Mouse (Mus musculus) heart, adult 2 months (tissue): ENCODE results near the gene Jakmip3. TPM values are rescaled to one million over a fixed set of nuclear protein-coding genes. Genes with fewer than 3 reads are reported as not detected.

Experiments
- DNase-seq, 2 experiments: peaks; one replicate each; pipeline ENCODE4 v3.0.0; 2021
- H3K27ac ChIP-seq: fragments of 200-600 bp; 2 replicates; pipeline ENCODE4 v1.8.1; 2022
- H3K27me3 ChIP-seq: fragments of 200-500 bp; 2 replicates; pipeline ENCODE4 v1.6.1; 2012; ENCODE audit warnings: mild to moderate bottlenecking, low read length, inconsistent platforms, mixed read lengths; ENCODE audit not compliant: control insufficient read depth, insufficient read depth
- H3K36me3 ChIP-seq: fragments of 200-500 bp; 2 replicates; pipeline ENCODE4 v1.6.1; 2012; ENCODE audit warnings: low read length, inconsistent platforms; ENCODE audit not compliant: control insufficient read depth, insufficient read depth
- H3K4me1 ChIP-seq: fragments of 200-500 bp; 2 replicates; pipeline ENCODE4 v1.6.1; 2011; ENCODE audit warnings: low read length; ENCODE audit not compliant: control insufficient read depth, insufficient read depth
- H3K4me3 ChIP-seq: fragments of 200-600 bp; 2 replicates; pipeline ENCODE4 v1.8.1; 2022
- H3K79me2 ChIP-seq: fragments of 200-500 bp; replicated peaks from 2 replicates; pipeline ENCODE4 v1.6.1; 2012; ENCODE audit warnings: mild to moderate bottlenecking, inconsistent platforms, low read length, moderate library complexity, mixed read lengths; ENCODE audit not compliant: control insufficient read depth, insufficient read depth
- H3K9ac ChIP-seq: fragments of 200-500 bp; 2 replicates; pipeline ENCODE4 v1.6.1; 2012; ENCODE audit warnings: low read depth, mild to moderate bottlenecking, control low read depth, inconsistent platforms, low read length, mixed read lengths
- CTCF ChIP-seq: fragments of 200-600 bp; IDR thresholded peaks from 2 replicates; pipeline ENCODE4 v1.8.1; 2022; ENCODE audit warnings: antibody characterized with exemption, mild to moderate bottlenecking, moderate library complexity
- EP300 ChIP-seq: fragments of 200-500 bp; IDR thresholded peaks from 2 replicates; pipeline ENCODE4 v1.6.1; 2011; ENCODE audit warnings: low read depth, low read length, control low read depth; ENCODE audit not compliant: insufficient read depth
- POLR2A ChIP-seq: fragments of 200-500 bp; IDR thresholded peaks from 2 replicates; pipeline ENCODE4 v1.6.1; 2011; ENCODE audit warnings: mild to moderate bottlenecking, low read depth, low read length, control low read depth; ENCODE audit not compliant: insufficient read depth
- WGBS: fragments of 180-500 bp; shearing (Covaris S2); methylation state at CpG from one replicate; pipeline ENCODE4 v1.1.7; 2018; 5-methylcytosine and 5-hydroxymethylcytosine counted together
- intact Hi-C: fragments of 180-260 bp; cut with DNase I; formaldehyde crosslinking; loops from one replicate; pipeline ENCODE4 v1.15.1; 2025
- polyA plus RNA-seq: library from polyadenylated mRNA; depleted of rRNA; stranded (reverse); fragments of >200 nt; gene quantifications from 2 replicates; pipeline ENCODE4 v1.2.3, GENCODE M21; 2012
- total RNA-seq, 2 experiments: library from RNA; stranded (reverse); gene quantifications; 2 replicates each; pipeline ENCODE4 v1.2.3; 2021

Gene Jakmip3
- total and polyA plus RNA-seq, 3 experiments: 0.13 to 0.16 (median 0.14) TPM

GRCm38 (mm10) chr7:138907043-138907442, 33.5 kb upstream of the Jakmip3 start:
- Histone ChIP-seq H3K27me3 (no peaks in the 10 kb centered on the region), H3K27ac (peak overlapping the region; percentile 94), H3K4me3 (peak overlapping the region; percentile 96), H3K4me1 (peaks cover 13% of the 10 kb centered on the region), H3K36me3 (peaks cover 14% of the 10 kb centered on the region), H3K79me2 (peaks cover 6% of the 10 kb centered on the region), H3K9ac (peak overlapping the region; percentile 45)
- DNase-seq: peak; percentile 71 to 74
- intact Hi-C loops: loop anchor here (2.0 to 5.0 kb wide), 3 partner anchors 16 to 60 kb away; partner anchors contain the start of genes Mapk1ip1 and Ppp2r2d
- peak; percentile 75 for TF ChIP-seq POLR2A
- peak; percentile 60; the same call in 1 of the 2 replicates for TF ChIP-seq EP300
- no peak for TF ChIP-seq CTCF
- 7% methylated on average over 7 of the region's 7 CpGs for WGBS

- peak overlapping the region; percentile 94 for H3K27ac ChIP-seq
- peak overlapping the region; percentile 97 for H3K9ac ChIP-seq
- no peak for DNase-seq
- intact Hi-C loops: loop anchor here (2.0 to 5.0 kb wide), 3 partner anchors 15 to 61 kb away; partner anchors contain the start of genes Mapk1ip1 and Ppp2r2d
- H3K4me3 ChIP-seq: peak overlapping the region; percentile 96
- peaks cover 14% of the 10 kb centered on the region for H3K36me3 ChIP-seq
- H3K79me2 ChIP-seq: peaks cover 6% of the 10 kb centered on the region
- no peaks in the 10 kb centered on the region for H3K27me3 ChIP-seq
- TF ChIP-seq CTCF: no peak
- no peak for TF ChIP-seq POLR2A
- 77% methylated on average over 5 of the region's 5 CpGs for WGBS
- peaks cover 13% of the 10 kb centered on the region for H3K4me1 ChIP-seq
Measured at GRCm38 (mm10) chr7:138907976-138908375, 32.6 kb upstream of the Jakmip3 start.

- Histone ChIP-seq H3K79me2 (peaks cover 6% of the 10 kb centered on the region), H3K27me3 (no peaks in the 10 kb centered on the region), H3K4me1 (peaks cover 11% of the 10 kb centered on the region), H3K36me3 (peaks cover 12% of the 10 kb centered on the region), H3K4me3 (peak overlapping the region; percentile 96), H3K27ac (peak overlapping the region; percentile 94), H3K9ac (peak overlapping the region; percentile 97)
- DNase-seq: no peak
- TF ChIP-seq CTCF (no peak), EP300 (no peak), POLR2A (no peak)
- 14% methylated on average over 10 of the region's 10 CpGs for WGBS
- intact Hi-C loops: loop anchor here (5.0 kb wide), 1 partner anchor 62 kb away; the partner anchor contains the start of genes Mapk1ip1 and Ppp2r2d
Measured at GRCm38 (mm10) chr7:138908768-138909276, 31.7 kb upstream of the Jakmip3 start.

GRCm38 (mm10) chr7:138909277-138910192, 31.0 kb upstream of the Jakmip3 start, which contains the start of gene Bnip3:
Gene Bnip3, minus strand, starts transcription at chr7:138909519.
- intact Hi-C loops: loop anchor here (5.0 kb wide), 1 partner anchor 62 kb away; the partner anchor contains the start of genes Mapk1ip1 and Ppp2r2d
- Histone ChIP-seq H3K4me3 (peak within 1 kb of the TSS; percentile 96), H3K79me2 (peaks cover 6% of the 10 kb centered on the region), H3K36me3 (peaks cover 7% of the 10 kb centered on the region), H3K27ac (peak within 1 kb of the TSS; percentile 94), H3K9ac (peak within 1 kb of the TSS; percentile 97), H3K4me1 (peaks cover 10% of the 10 kb centered on the region), H3K27me3 (no peaks in the 10 kb centered on the region)
- TF ChIP-seq EP300 (0 out of 2 replicates have a peak, but pooled peaks have one; percentile 51), CTCF (no peak), POLR2A (peak; percentile 94)
- 1% methylated on average over 62 of the region's 66 CpGs for WGBS
- peak; percentile 93 to 94 for DNase-seq

GRCm38 (mm10) chr7:138910193-138910562, 30.4 kb upstream of the Jakmip3 start:
- intact Hi-C loops: no loop called here
- Histone ChIP-seq H3K9ac (no peak overlapping the region), H3K4me1 (peaks cover 10% of the 10 kb centered on the region), H3K27ac (peak overlapping the region; percentile 94), H3K36me3 (peaks cover 2% of the 10 kb centered on the region; the same call in 1 of the 2 replicates), H3K79me2 (peaks cover 3% of the 10 kb centered on the region), H3K27me3 (no peaks in the 10 kb centered on the region), H3K4me3 (peak overlapping the region; percentile 96)
- no peak for DNase-seq
- 20% methylated on average over 7 of the region's 7 CpGs for WGBS
- no peak for TF ChIP-seq CTCF
- no peak for TF ChIP-seq POLR2A
- TF ChIP-seq EP300: no peak

- Histone ChIP-seq H3K4me1 (peaks cover 2% of the 10 kb centered on the region), H3K79me2 (peaks cover 3% of the 10 kb centered on the region), H3K36me3 (no peaks in the 10 kb centered on the region), H3K4me3 (no peak overlapping the region), H3K27ac (no peak overlapping the region), H3K9ac (no peak overlapping the region), H3K27me3 (no peaks in the 10 kb centered on the region)
- 80% methylated on average over 3 of the region's 3 CpGs for WGBS
- DNase-seq: no peak
- intact Hi-C loops: no loop called here
- no peak for TF ChIP-seq POLR2A
- TF ChIP-seq CTCF: no peak
- no peak for TF ChIP-seq EP300
Measured at GRCm38 (mm10) chr7:138913616-138914015, 26.9 kb upstream of the Jakmip3 start.
